Mouse (Mus musculus): Measurements from ENCODE around the gene Tmigd3. TPM values are rescaled to one million over a fixed set of nuclear protein-coding genes. Genes with fewer than 3 reads are reported as not detected.

Gene Tmigd3
- total and polyA plus RNA-seq, 3 experiments = 0.27 to 0.36 TPM; not detected in 1

DNA sequence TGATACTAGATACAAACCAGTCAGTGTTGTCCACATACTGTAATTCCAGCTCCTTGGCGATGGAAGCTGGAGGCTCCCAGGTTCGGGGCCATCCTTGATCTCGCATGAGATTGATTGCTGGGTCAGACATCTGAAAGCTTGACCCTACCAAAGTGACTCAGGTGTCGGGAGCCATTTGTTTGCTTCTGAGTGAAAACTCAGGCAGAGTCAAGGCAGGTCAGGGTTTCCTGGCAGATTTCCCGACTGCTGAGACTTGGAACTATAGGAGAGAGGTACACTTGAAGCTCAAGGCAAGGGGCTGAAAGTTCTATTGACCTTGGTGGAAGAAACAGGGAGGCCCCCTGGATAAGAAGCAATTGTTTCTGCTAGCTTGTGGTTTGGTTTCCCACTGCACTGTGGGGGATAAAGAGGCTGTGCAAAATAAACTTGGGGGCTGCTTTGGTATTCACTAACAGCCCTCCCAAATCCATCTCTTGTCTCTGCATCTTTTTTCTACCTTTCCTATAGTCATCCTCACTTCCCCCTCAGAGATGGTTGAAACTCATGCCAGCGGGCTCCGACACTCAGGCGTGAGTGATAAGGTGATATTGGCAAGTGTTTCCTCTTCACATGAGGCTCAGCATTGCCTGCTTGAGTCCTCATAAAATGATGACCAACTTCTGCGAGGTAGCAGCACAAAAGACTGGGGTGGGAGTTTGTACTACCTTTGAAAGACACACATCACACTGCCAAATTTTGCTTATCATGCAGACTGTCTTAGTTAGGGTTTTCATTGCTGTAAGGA, 41.6 kb downstream of the Tmigd3 start (continued):
- TF ChIP-seq ZMIZ1 (IDR thresholded peaks at IDR 0.05; ENCODE audit: low read depth, low read length) (no peak), NRF1 (IDR thresholded peaks at IDR 0.05; ENCODE audit: insufficient read depth, low read depth, low read length, poor library complexity, severe bottlenecking) (no peak), MXI1 (IDR thresholded peaks at IDR 0.05; ENCODE audit: low read depth, low read length) (no peak)

DNA sequence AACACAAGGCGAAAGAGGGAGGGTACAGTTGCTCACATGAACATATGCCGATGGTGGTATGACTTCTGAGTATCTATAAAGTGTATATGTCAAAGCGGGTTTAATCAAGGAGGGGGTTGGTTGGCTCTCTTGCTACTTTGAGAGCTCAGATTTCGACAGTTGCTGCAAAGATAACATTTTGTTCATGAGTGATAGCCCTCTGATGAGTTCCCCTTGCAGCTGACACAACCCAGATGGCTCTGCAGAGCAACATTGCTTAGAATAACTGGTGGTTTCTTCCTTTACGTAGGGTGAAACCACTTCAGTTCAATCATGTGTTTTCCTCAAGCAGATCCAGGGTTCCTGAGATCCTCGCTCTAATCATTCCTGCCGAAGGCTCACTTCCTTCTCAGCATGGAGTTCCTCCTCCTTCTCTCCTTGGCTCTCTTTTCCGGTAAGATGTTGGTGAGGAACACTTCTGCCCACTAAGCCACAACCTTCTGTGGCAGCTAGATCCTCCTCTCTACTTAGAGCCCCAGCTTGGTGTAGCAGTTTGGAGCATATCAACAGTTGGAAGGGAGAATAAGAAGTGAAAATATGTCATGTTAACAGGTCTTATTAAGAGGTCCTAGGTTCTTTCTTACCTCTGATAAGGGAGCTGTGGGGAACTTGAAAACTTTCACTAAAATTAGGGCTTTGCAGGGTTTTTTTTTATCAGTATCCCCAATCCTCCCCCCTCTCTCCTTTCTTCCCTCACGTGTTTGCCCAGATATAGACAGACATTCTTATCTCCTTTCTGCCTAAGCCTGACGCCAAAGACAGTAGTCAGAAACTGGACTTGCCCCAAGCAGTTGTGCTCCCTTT, 43.4 kb downstream of the Tmigd3 start:
- Histone ChIP-seq H3K27me3 (ENCODE audit: control insufficient read depth in 1 of 2, insufficient read depth in 2 of 2, low read length in 2 of 2) (no peaks in the 10 kb centered on the region), H3K36me3 (ENCODE audit: control insufficient read depth in 1 of 2, insufficient read depth in 2 of 2, low read length in 2 of 2) (peaks cover 0 to 56% of the 10 kb centered on the region in 2 experiments; a peak in 2 of 4 replicates), H3K9me3 (replicated peaks; ENCODE audit: insufficient read depth, low read length) (no peaks in the 10 kb centered on the region), H3K79me2 (ENCODE audit: control insufficient read depth, insufficient read depth, low read length, poor library complexity) (no peaks in the 10 kb centered on the region), H3K27ac (ENCODE audit: control insufficient read depth, low read depth, low read length) (peak overlapping the region; percentile 92), H3K4me1 (ENCODE audit: control insufficient read depth in 1 of 2, insufficient read depth in 2 of 2, low read length in 2 of 2) (peaks cover 37 to 55% of the 10 kb centered on the region in 2 experiments), H3K4me3 (ENCODE audit: control insufficient read depth in 1 of 2, insufficient read depth in 1 of 2, low read depth in 2 of 2, low read length in 2 of 2) (peak overlapping the region; percentile 5 to 10; a peak in 3 of 4 replicates), H3K9ac (ENCODE audit: control insufficient read depth, low read depth, low read length, poor library complexity, severe bottlenecking) (peak overlapping the region; percentile 3; the same call in 1 of the 2 replicates)
- DNase-seq (ENCODE audit: low read depth, low spot score) = peak; percentile 81
- TF ChIP-seq RCOR1 (IDR thresholded peaks at IDR 0.05; ENCODE audit: low read depth, low read length) (peak; percentile 96), SIN3A (IDR thresholded peaks at IDR 0.05; ENCODE audit: low read length) (peak; percentile 86), ZC3H11A (IDR thresholded peaks at IDR 0.05; ENCODE audit: low read depth, low read length) (no peak), GATA1 (IDR thresholded peaks at IDR 0.05; ENCODE audit: low read depth, low read length) (peak; percentile 95), USF1 (IDR thresholded peaks at IDR 0.05; ENCODE audit: low read depth, low read length) (peak; percentile 88), ELF1 (IDR thresholded peaks at IDR 0.05; ENCODE audit: low read depth, low read length) (no peak), TCF12 (IDR thresholded peaks at IDR 0.05; ENCODE audit: low read depth, low read length) (peak; percentile 97), TBP (IDR thresholded peaks at IDR 0.05; ENCODE audit: low read depth, low read length) (no peak), MAFK (IDR thresholded peaks at IDR 0.05; ENCODE audit: borderline replicate concordance, low read depth, low read length) (peak; percentile 66; the same call in 1 of the 2 replicates), E2F4 (IDR thresholded peaks at IDR 0.05; ENCODE audit: borderline replicate concordance, low read depth, low read length) (no peak), ZKSCAN1 (IDR thresholded peaks at IDR 0.05; ENCODE audit: low read depth, low read length) (no peak), KAT2A (conservative IDR thresholded peaks at IDR 0.05; ENCODE audit: low read depth, low read length) (peak; percentile 44; the same call in 1 of the 2 replicates), RAD21 (IDR thresholded peaks at IDR 0.05; ENCODE audit: low read depth, low read length) (no peak), MYC (IDR thresholded peaks at IDR 0.05; ENCODE audit: low read depth, low read length) (peak; percentile 63; the same call in 1 of the 2 replicates), POLR2A (IDR thresholded peaks at IDR 0.05; ENCODE audit: control insufficient read depth in 1 of 2, insufficient read depth in 1 of 2, low read depth in 1 of 2, low read length in 2 of 2, poor library complexity in 1 of 2) (no peak), GABPA (IDR thresholded peaks at IDR 0.05; ENCODE audit: low read depth, low read length) (no peak), UBTF (IDR thresholded peaks at IDR 0.05; ENCODE audit: borderline replicate concordance, insufficient read depth, low read depth, low read length) (no peak), SMC3 (IDR thresholded peaks at IDR 0.05; ENCODE audit: low read depth, low read length) (no peak), MAZ (IDR thresholded peaks at IDR 0.05; ENCODE audit: low read depth, low read length) (0 out of 2 replicates have a peak, but pooled peaks have one; percentile 40), NRF1 (IDR thresholded peaks at IDR 0.05; ENCODE audit: insufficient read depth, low read depth, low read length, poor library complexity, severe bottlenecking) (no peak), ZNF384 (IDR thresholded peaks at IDR 0.05; ENCODE audit: low read depth, low read length) (peak; percentile 90), ETS1 (IDR thresholded peaks at IDR 0.05; ENCODE audit: low read depth, low read length) (peak; percentile 98), TAL1 (IDR thresholded peaks at IDR 0.05; ENCODE audit: low read length) (peak; percentile 58), ZMIZ1 (IDR thresholded peaks at IDR 0.05; ENCODE audit: low read depth, low read length) (peak; percentile 29; the same call in 1 of the 2 replicates), MAX (IDR thresholded peaks at IDR 0.05; ENCODE audit: low read length) (peak; percentile 68), USF2 (IDR thresholded peaks at IDR 0.05; ENCODE audit: borderline replicate concordance in 1 of 2, insufficient read depth in 1 of 2, low read depth in 1 of 2, low read length in 2 of 2) (peak in 1 of 2 experiments; percentile 45; a peak in 1 of 4 replicates), EP300 (IDR thresholded peaks at IDR 0.05; ENCODE audit: low read depth in 1 of 2, low read length in 2 of 2) (peak; percentile 92 to 93), CHD1 (IDR thresholded peaks at IDR 0.05; ENCODE audit: low read depth, low read length) (no peak), JUND (IDR thresholded peaks at IDR 0.05; ENCODE audit: low read depth, low read length) (no peak), NELFE (IDR thresholded peaks at IDR 0.05; ENCODE audit: low read depth, low read length) (no peak)
